Mouse (Mus musculus) embryo, embryonic 10 days (tissue): ENCODE measurements at regions not wholly inside any gene's neighbourhood (a gene's known extent, or its start where the extent isn't known, plus 50 kb on each side); places are given as distances from the start of the nearest gene placed in this dataset.

Source experiments
- DNase-seq: peaks from one replicate; pipeline ENCODE4 v3.0.0-alpha.2; 2015; ENCODE audit warnings: low spot score

GRCm38 (mm10) chr10:60936659-60937516, 105.5 kb upstream of the Unc5b start:
- DNase-seq, result peak; percentile 45

GRCm38 (mm10) chr10:60934297-60935286, 103.2 kb upstream of the Unc5b start:
- peak; percentile 66 for DNase-seq

DNA sequence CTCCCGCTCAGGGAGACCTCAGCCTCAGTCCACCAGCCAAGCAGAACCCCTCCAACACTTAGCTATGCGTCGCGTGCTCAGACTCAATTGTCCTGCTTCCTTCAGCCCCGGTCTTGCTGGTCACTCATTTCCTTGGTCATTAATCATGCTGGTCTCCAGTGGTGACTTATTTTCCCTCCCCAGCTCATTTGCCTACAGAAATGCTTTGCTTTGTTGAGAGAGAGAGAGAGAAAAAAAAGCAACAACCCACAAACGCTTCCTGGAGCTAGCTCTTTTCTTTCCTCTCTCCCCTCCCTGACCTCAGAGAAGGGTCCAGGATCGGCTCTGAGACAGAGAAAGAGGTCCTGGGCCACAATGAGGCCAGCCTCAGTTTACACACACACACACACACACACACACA, 102.5 kb upstream of the Unc5b start:
- peak; percentile 63 for DNase-seq

- DNase-seq, result no peak
Measured at GRCm38 (mm10) chr10:60932855-60933254, 101.5 kb upstream of the Unc5b start.

DNA sequence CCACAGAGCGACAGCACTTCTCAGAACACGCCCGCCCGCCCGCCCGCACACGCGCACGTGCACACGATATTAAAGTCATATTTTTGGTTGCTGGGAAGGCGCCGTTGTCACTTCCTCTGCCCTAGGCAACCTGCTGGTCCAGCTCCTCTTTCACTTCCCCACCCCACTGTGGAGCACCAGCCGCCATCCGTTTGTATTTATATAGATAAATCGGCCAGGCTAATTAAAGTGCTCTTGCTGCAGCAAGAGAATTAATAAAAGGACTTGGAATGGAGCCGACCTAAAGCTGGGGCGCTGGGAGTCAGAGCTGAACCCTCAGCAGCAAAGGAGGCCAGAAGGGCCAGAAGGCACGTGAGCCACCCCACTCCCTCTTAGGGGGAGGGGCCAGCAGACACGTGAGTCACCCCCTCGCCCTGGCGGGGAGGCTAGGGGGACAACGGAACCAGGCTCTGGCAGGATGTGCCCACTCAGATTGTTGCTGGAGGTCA, 100.6 kb upstream of the Unc5b start:
- DNase-seq, result no peak

DNA sequence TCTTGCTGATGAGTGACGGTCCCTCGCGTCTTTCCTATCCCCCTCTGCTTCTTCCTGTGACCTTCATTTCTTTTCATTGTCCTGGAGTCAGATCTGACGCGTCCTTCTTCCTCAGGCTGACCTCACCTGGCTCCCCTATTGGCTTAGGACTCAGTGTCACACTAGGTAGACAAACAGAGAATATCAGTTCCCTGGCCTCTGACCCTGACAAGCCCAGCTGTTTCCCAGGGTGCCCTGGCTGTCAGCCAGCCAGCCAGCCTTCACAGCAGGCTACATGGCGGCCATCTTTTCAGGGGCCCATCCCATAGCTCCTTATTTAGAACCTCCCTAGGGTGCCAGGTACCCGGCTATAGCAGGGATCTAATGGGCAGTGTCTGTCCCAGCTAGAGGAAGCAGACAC, 97.3 kb upstream of the Unc5b start:
- DNase-seq, result no peak

DNA sequence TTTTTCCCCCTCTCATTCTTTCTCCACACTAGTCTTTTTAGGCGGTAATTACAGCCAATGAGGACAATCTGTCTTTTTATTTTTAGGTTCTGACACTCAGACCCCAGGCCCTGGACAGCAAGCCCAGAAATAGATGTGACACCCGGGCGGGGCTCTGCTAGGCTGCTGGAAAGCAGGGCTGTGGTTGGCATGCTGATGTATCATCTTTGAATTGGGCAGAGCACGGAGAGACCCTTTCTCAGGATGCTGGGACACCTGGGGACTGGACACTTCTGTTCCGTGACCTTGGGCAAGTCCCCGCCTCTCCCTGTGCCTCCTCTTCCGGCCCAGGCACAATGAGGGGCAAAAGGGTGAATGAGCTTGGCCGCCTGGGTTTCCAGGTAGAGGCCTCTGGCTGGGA, 96.8 kb upstream of the Unc5b start:
- no peak for DNase-seq

DNA sequence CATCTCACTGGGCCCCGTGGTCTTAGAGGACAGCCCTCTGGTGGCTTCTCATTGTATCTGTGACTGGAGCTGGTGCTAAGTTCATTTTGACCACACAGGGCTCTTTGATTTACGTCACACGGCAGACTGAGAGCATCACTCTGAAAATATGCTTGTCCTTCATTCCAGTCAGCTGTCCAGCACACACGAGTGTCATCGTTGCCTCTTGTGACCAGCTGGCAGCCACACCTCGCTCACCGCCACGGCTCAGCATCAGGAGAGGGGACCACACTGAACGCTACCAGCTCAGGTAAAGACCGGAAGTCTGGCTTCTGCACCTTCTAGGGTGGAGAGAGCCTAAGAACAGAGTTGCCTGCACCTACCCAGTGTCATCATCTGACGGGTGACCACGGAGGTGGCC, 95.3 kb upstream of the Unc5b start:
- no peak for DNase-seq

DNA sequence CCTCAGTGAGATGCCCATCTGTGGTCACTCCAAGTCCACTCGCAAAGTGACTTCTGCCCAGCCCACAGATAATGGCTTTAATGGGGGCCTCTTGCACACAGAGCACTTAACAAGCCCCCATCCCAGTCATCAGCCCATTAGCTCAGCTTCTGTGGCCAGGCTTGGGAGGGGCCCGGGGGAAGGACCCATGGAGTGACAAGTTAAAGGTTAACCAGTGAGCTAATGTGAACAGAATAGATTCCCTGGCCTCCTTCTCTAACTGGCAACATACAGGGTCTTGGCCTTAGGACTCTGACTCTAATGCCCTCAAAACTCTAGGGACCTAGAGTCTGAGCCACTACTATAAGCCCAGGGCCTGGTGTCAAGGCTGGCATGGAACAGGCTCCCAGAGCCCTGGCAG, 94.3 kb upstream of the Unc5b start:
- no peak for DNase-seq

- DNase-seq, result no peak
Measured at GRCm38 (mm10) chr10:60925198-60925597, 93.8 kb upstream of the Unc5b start.

DNA sequence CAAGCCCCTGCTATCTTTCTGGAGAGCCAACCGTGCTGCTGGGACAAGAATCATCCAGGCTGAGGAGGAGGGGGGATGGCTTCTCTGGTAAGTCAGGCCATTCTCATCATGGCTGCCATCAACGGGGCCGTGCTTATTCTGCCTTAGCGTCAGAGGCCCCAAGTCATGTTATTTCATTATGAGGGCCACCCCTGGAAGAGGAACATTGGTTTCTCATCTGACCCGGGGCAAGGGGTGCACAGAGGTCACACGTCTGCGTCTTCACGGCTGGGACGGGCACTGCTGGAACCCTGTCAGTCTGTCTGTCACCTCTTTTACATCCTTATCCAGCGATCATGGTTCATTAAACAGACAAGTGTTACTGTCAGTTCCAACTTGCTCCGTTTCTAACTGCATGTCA, 92.4 kb upstream of the Unc5b start:
- DNase-seq, result peak; percentile 51

- DNase-seq, result no peak
Measured at GRCm38 (mm10) chr10:60920621-60921020, 89.2 kb upstream of the Unc5b start.

DNA sequence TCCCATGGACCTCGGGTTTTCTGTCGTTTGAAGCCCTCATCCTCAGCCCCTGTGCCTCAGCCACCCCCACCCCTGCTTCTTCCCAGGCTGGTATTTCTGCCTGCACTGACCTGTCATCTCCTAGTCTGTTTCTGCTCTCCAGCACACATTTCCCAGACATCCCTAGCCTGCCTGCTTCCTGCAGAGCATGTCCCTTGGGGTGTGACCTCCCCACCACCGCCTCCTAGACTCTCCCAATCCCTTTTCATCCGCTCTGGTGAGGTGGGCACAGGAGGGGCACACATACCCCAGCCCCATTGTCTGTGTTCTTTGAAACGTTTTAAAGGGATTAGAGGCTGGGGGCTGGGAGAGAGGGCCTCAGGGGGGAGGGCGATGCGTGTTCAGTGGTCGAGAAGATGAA, 86.6 kb upstream of the Unc5b start:
- peak; percentile 58 for DNase-seq

DNA sequence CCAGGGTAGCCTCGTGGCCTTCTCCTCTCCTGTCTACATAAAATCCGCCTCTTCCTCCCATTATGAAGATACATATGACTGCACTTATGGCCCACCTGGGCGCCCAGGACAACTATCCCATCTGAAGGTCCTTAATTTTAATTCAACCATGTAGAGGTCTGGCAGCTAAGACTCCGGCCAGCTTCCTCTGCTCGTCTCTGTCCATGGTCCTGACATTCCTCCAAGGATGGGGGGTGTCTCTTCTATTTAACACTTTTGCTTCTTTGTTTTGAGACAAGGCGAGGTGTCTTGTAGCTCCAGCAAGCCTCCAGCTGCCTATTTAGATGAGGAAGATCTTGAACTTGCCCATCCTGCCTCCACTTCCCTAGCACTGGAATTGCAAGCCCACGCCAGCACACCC, 83.0 kb upstream of the Unc5b start:
- DNase-seq, result peak; percentile 80

- no peak for DNase-seq
Measured at GRCm38 (mm10) chr10:60913456-60913900, 82.1 kb upstream of the Unc5b start.

DNA sequence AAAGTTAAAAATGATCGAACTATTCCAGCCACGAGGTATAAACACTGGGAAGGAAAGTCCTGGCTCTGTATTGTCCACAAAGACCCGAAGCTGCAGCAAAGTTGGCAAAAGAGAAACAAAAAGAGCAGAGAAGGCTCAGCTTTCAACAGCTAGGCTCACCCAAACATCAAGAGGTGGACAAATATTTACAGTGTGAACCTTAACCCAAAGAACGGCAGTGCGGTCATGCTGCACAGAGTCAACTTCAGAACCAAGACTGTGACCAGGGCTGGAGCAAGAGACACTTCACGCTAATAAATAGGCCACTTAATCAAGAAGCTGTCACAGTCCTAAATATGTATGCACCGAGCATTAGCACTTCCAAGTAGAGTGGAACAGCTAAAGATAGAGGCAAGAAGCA, 73.0 kb upstream of the Unc5b start:
- DNase-seq, result no peak

GRCm38 (mm10) chr10:60900992-60901391, 69.6 kb upstream of the Unc5b start:
- no peak for DNase-seq

GRCm38 (mm10) chr10:60893810-60894147, 62.4 kb upstream of the Unc5b start:
- DNase-seq, result peak; percentile 59

DNA sequence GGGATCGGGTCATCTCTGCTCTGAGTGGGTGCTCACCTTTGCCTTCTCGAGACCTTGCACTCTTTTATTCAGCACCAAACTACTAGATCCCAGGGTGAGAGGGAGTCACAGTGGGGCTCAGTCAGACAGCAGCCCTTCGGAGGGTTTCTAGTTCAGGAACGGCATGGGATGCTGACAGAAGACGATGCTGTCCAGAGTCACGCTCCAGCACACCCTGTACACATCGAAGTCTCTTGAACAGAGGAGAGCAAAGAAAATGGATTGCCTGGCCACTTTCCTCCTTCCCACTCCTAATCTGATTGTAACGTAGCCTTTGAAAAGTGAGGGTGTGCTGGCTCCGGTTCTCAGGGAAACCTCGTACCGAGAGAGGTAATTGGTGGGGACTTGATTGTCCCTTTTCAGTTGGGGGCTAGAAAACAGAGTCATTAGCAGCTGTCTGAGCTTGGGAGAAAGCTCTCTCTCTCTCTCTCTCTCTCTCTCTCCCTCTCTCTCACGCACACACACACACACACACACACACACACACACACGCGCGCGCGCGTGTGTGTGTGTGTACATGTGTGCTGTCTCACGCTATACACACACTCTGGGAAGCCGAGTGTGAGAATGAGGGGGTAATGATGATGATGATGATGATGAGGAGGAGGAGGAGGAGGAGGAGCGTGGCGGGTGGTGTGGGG, 61.9 kb upstream of the Unc5b start:
- no peak for DNase-seq

DNA sequence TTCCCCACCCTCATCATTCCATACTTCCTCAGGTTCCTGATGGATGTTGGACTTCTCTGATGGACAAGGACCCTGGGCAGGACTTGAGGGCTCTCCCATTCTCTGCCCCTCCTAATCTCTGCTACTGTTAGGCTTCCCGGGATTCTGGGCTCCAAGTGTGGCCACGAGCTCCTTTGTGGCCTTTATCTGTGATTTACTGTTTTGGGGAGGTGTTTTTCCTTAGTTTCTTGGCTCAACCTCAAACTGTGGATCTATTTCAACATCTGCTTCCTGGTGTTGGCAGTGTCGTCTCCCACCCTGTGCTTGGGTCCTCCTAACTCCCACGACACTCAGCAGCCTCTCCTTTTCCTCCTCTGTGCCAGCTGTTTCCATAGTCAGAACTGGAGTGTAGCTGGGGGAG, 61.3 kb upstream of the Unc5b start:
- no peak for DNase-seq

- DNase-seq, result no peak
Measured at GRCm38 (mm10) chr10:60891476-60892170, 60.2 kb upstream of the Unc5b start.

DNA sequence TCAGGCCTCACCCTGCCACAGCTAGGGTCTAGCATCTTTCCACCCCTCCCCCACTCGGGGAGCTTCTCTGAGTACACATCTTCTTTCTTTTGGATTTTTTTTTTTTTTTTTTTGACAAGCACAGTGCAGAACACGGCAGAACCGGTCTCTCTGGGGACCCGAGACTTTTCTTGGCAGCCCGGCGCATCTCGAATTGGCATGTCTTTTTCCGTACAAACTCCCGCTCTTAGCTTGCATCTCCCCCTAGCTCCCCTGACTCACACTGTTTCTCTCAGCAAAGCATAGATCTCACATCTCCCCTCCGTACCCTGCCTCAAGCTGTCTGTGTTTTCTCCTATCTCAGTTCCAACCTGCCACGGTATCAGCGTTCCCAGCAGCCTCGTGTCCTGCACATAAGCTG, 58.4 kb upstream of the Unc5b start:
- DNase-seq, result no peak
